19 mouse cellular contexts compared by ENCODE assay signal in genomic region chr12:25054963-25055362, GRCm38 (mm10). TPM values are rescaled to one million over a fixed set of nuclear protein-coding genes. Genes with fewer than 3 reads are reported as not detected.
DNase-seq lines count a peak whose midpoint lies in the region; ATAC-seq lines count a peak whose summit lies in the region.
"Had no signal": no experiment of that assay in that cellular context is flagged by ENCODE, and none has a peak within 500 bp of the region (broad histone marks: within the 10 kb centered on the region; RNA-seq: fewer than 3 reads in every experiment).

No protein-coding gene starts in this region.

- no peak overlapping the region for H3K4me2 ChIP-seq in forebrain, embryonic 15.5 days (replicated peaks)
- H3K4me2 ChIP-seq: embryonic facial prominence, embryonic 12.5 days; forebrain, embryonic 12.5 days had no signal

- no peak overlapping the region for H3K9ac ChIP-seq in forebrain, embryonic 15.5 days (replicated peaks)
- H3K9ac ChIP-seq: embryonic facial prominence, embryonic 12.5 days; forebrain, embryonic 12.5 days; liver, embryonic 14.5 days had no signal

- 62% methylated on average over 4 of the region's 4 CpGs for WGBS in forebrain, embryonic 15.5 days
- WGBS in forebrain, embryonic 10.5 days: 62% methylated on average over 4 of the region's 4 CpGs
- WGBS in heart, embryonic 10.5 days: 71% methylated on average over 4 of the region's 4 CpGs

- no peak overlapping the region for H3K4me3 ChIP-seq in forebrain, embryonic 15.5 days
- H3K4me3 ChIP-seq in forebrain, embryonic 10.5 days: no peak overlapping the region
- H3K4me3 ChIP-seq in heart, embryonic 10.5 days: no peak overlapping the region
- H3K4me3 ChIP-seq: embryonic facial prominence, embryonic 12.5 days; forebrain, embryonic 12.5 days; layer of hippocampus, adult 2 months; limb, embryonic 10.5 days had no signal

- peaks cover 73% of the 10 kb centered on the region for H3K36me3 ChIP-seq in forebrain, embryonic 15.5 days
- H3K36me3 ChIP-seq in forebrain, embryonic 10.5 days (replicated peaks): peaks cover 40% of the 10 kb centered on the region
- peaks cover 64% of the 10 kb centered on the region for H3K36me3 ChIP-seq in heart, embryonic 10.5 days

- peaks cover 7% of the 10 kb centered on the region; the same call in 1 of the 2 replicates for H3K4me1 ChIP-seq in forebrain, embryonic 15.5 days
- H3K4me1 ChIP-seq in forebrain, embryonic 10.5 days: 0 out of 2 replicates have a peak, but pooled peaks cover 8% of the 10 kb centered on the region
- peaks cover 14% of the 10 kb centered on the region for H3K4me1 ChIP-seq in heart, embryonic 10.5 days
- H3K4me1 ChIP-seq: limb, embryonic 10.5 days had no signal

- no peak for DNase-seq in forebrain, embryonic 10.5 days (ENCODE audit: extremely low spot score, low spot score)
- peak; percentile 73 for DNase-seq in ZHBTc4 (ENCODE audit: low read depth, low spot score)
- DNase-seq in thymus, postnatal 25 days: peak; percentile 45
- no peak for DNase-seq in urinary bladder, adult 2 months (ENCODE audit: low spot score)
- no peak for DNase-seq in heart, embryonic 10.5 days (ENCODE audit: low spot score)
- DNase-seq in cerebellum, adult 9-11 months: no peak
- DNase-seq: cerebellum, postnatal 10 days; heart, postnatal 36 days; lung, postnatal 14 days; spleen, adult 18-20 months had no signal

- ATAC-seq in forebrain, embryonic 15.5 days (replicated peaks): 0 out of 2 replicates have a peak, but pooled peaks have one; percentile 21
- peak; percentile 47; the same call in 1 of the 2 replicates for ATAC-seq in megakaryocyte progenitor cell, adult 5-6 weeks (replicated peaks; ENCODE audit: poor library complexity)

- no peaks in the 10 kb centered on the region for H3K27me3 ChIP-seq in forebrain, embryonic 15.5 days
- H3K27me3 ChIP-seq in forebrain, embryonic 10.5 days (ENCODE audit: poor library complexity, severe bottlenecking): no peaks in the 10 kb centered on the region
- no peaks in the 10 kb centered on the region for H3K27me3 ChIP-seq in heart, embryonic 10.5 days (ENCODE audit: insufficient read depth, poor library complexity, severe bottlenecking)
- H3K27me3 ChIP-seq: embryonic facial prominence, embryonic 12.5 days; forebrain, embryonic 12.5 days had no signal

- H3K9me3 ChIP-seq in forebrain, embryonic 15.5 days: no peaks in the 10 kb centered on the region
- H3K9me3 ChIP-seq in forebrain, embryonic 10.5 days: no peaks in the 10 kb centered on the region
- no peaks in the 10 kb centered on the region for H3K9me3 ChIP-seq in heart, embryonic 10.5 days
- H3K9me3 ChIP-seq: embryonic facial prominence, embryonic 12.5 days; forebrain, embryonic 12.5 days; G1E; limb, embryonic 10.5 days had no signal

- H3K27ac ChIP-seq in forebrain, embryonic 15.5 days (replicated peaks): no peak overlapping the region
- H3K27ac ChIP-seq in forebrain, embryonic 10.5 days: no peak overlapping the region
- H3K27ac ChIP-seq in heart, embryonic 10.5 days: no peak overlapping the region
- H3K27ac ChIP-seq: embryonic facial prominence, embryonic 12.5 days; forebrain, embryonic 12.5 days; layer of hippocampus, adult 2 months; limb, embryonic 10.5 days; liver, embryonic 14.5 days; stomach, postnatal 0 days had no signal

RNA-seq across cellular contexts. Expression of gene Id2, which starts 42.0 kb away (rescaled TPM):
- 509 and 581 TPM in 2 replicates for polyA plus RNA-seq in forebrain, embryonic 15.5 days (2015; fragmentation: Nextera tagmentation; extraction: Ambion mirVana)
- 180 and 197 TPM in 2 replicates for polyA plus RNA-seq in forebrain, embryonic 10.5 days (2016; fragmentation: Nextera tagmentation; extraction: Ambion mirVana)
- total RNA-seq in megakaryocyte progenitor cell, adult 5-6 weeks (2015): 21.8 and 32.4 TPM in 2 replicates
- 8.3 and 15.5 TPM in 2 replicates for total RNA-seq in megakaryocyte progenitor cell, adult 5-6 weeks (2017)
- 313 and 327 TPM in 2 replicates for polyA plus RNA-seq in urinary bladder, adult 2 months (2012; rRNA removed)
- 390 and 444 TPM in 2 replicates for polyA plus RNA-seq in heart, embryonic 10.5 days (2016; fragmentation: Nextera tagmentation; extraction: Ambion mirVana)
- polyA plus RNA-seq: G1E had no signal

Comparison
In these comparisons a context has a peak if more than half of its experiments do, and no peak if none do; other contexts are left out.
1. DNase-seq: peak in ZHBTc4 (single experiment) and thymus, postnatal 25 days (single experiment); none in forebrain, embryonic 10.5 days (single experiment), urinary bladder, adult 2 months (single experiment), heart, embryonic 10.5 days (single experiment) and cerebellum, adult 9-11 months (single experiment).